Mouse (Mus musculus) fibroblast of lung, adult 2 months (primary cell): ENCODE measurements at regions not wholly inside any gene's neighbourhood (a gene's known extent, or its start where the extent isn't known, plus 50 kb on each side); places are given as distances from the start of the nearest gene placed in this dataset.

Source experiments
- DNase-seq: peaks from one replicate; pipeline ENCODE4 v3.0.0-alpha.2; 2011; ENCODE audit warnings: low read depth

GRCm38 (mm10) chr7:136665901-136666300, 228.5 kb upstream of the Mgmt start:
- DNase-seq = no peak

- no peak for DNase-seq
Measured at GRCm38 (mm10) chr7:136666707-136667106, 227.7 kb upstream of the Mgmt start.

- DNase-seq = no peak
Measured at GRCm38 (mm10) chr7:136670675-136671074, 223.7 kb upstream of the Mgmt start.

GRCm38 (mm10) chr7:136674159-136674558, 220.3 kb upstream of the Mgmt start:
- no peak for DNase-seq

- DNase-seq = no peak
Measured at GRCm38 (mm10) chr7:136675041-136675440, 219.4 kb upstream of the Mgmt start.

- DNase-seq = no peak
Measured at GRCm38 (mm10) chr7:136676104-136676503, 218.3 kb upstream of the Mgmt start.

- DNase-seq = no peak
Measured at GRCm38 (mm10) chr7:136676987-136677545, 217.3 kb upstream of the Mgmt start.

- DNase-seq = no peak
Measured at GRCm38 (mm10) chr7:136689579-136689978, 204.8 kb upstream of the Mgmt start.

GRCm38 (mm10) chr7:136706246-136706645, 188.2 kb upstream of the Mgmt start:
- no peak for DNase-seq

- DNase-seq = peak; percentile 21
Measured at GRCm38 (mm10) chr7:136707200-136708003, 187.0 kb upstream of the Mgmt start.

GRCm38 (mm10) chr7:136708004-136708435, 186.4 kb upstream of the Mgmt start:
- peak; percentile 9 for DNase-seq

GRCm38 (mm10) chr7:136710653-136711052, 183.8 kb upstream of the Mgmt start:
- no peak for DNase-seq

- DNase-seq = peak; percentile 44
Measured at GRCm38 (mm10) chr7:136712962-136713640, 181.3 kb upstream of the Mgmt start.

GRCm38 (mm10) chr7:136727628-136728402, 166.6 kb upstream of the Mgmt start:
- no peak for DNase-seq

GRCm38 (mm10) chr7:136742171-136742570, 152.2 kb upstream of the Mgmt start:
- no peak for DNase-seq

- no peak for DNase-seq
Measured at GRCm38 (mm10) chr7:136745412-136745811, 149.0 kb upstream of the Mgmt start.

GRCm38 (mm10) chr7:136751477-136751876, 142.9 kb upstream of the Mgmt start:
- DNase-seq = no peak

GRCm38 (mm10) chr7:136754821-136755220, 139.6 kb upstream of the Mgmt start:
- no peak for DNase-seq

GRCm38 (mm10) chr7:136765026-136765425, 129.4 kb upstream of the Mgmt start:
- no peak for DNase-seq

- no peak for DNase-seq
Measured at GRCm38 (mm10) chr7:136767231-136767630, 127.2 kb upstream of the Mgmt start.

- no peak for DNase-seq
Measured at GRCm38 (mm10) chr7:136780708-136781107, 113.7 kb upstream of the Mgmt start.

- no peak for DNase-seq
Measured at GRCm38 (mm10) chr7:136791162-136791561, 103.3 kb upstream of the Mgmt start.
